Mouse (Mus musculus) erythroblast, adult 5-6 weeks (primary cell): ENCODE results near the gene Thnsl2. TPM values are rescaled to one million over a fixed set of nuclear protein-coding genes. Genes with fewer than 3 reads are reported as not detected.

Experiments
- ATAC-seq: replicated peaks from 2 replicates; pipeline ENCODE4 v1.8.0; 2016; ENCODE audit warnings: moderate number of reproducible peaks, mild to moderate bottlenecking, moderate TSS enrichment, inconsistent platforms; ENCODE audit not compliant: poor library complexity, low FRiP score, severe bottlenecking
- total RNA-seq, 2 experiments: library from RNA; stranded (forward) in 1 of 2; stranded (reverse) in 1 of 2; fragments of 150-400 nt in 1 of 2; fragments of 200-764, 138-1000 nt in 1 of 2; gene quantifications; 2 replicates each; pipeline versions ENCODE4 v1.2.3 to v1.2.4; 2015 to 2017; ENCODE audit warnings: low replicate concordance in 2 of 2

Thnsl2 gene
- total RNA-seq (2015; ENCODE audit: low replicate concordance) (not detected in 2 replicates), total RNA-seq (2017; ENCODE audit: low replicate concordance) (not detected in 2 replicates)

GRCm38 (mm10) chr6:71143894-71144455 lies at the start of gene Thnsl2:
Gene Thnsl2, minus strand, starts transcription at chr6:71144439.
- ATAC-seq, result no peak

DNA sequence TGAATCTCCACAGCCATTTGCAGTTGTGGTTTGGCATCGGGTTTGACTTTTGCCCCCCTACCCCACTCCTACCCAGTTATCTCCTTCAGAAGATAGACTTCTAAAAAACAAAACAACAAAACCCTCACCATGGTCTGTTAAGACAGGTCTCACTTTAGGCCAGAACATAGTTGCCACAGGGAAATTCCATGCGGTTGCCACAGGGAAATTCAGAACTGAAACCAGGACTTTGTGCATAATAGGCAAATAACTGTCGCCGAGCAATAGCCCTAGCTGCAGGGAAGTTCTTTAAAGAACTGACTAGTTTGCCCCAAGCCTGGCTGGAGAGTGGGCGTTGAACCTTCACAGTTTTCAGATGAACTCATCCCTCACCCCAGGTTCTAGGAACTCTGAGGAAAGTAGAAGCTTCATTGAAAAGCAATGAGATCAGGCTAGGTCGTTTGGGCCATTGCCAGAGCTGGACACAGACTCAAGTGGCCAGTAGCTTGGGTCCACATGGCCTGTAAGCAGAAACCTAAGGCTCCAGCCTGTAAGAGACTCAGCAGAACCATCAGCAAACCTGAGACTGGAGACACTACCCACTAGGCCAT lies 49.0 kb upstream of the Thnsl2 start:
- no peak for ATAC-seq

- no peak for ATAC-seq
These were observed 46.3 kb upstream of the Thnsl2 start for GRCm38 (mm10) chr6:71190501-71190900.

GRCm38 (mm10) chr6:71189578-71189977 lies 45.3 kb upstream of the Thnsl2 start:
- ATAC-seq, result no peak

GRCm38 (mm10) chr6:71184941-71185604 lies 40.8 kb upstream of the Thnsl2 start:
- no peak for ATAC-seq

GRCm38 (mm10) chr6:71180596-71180995 lies 36.4 kb upstream of the Thnsl2 start:
- no peak for ATAC-seq

DNA sequence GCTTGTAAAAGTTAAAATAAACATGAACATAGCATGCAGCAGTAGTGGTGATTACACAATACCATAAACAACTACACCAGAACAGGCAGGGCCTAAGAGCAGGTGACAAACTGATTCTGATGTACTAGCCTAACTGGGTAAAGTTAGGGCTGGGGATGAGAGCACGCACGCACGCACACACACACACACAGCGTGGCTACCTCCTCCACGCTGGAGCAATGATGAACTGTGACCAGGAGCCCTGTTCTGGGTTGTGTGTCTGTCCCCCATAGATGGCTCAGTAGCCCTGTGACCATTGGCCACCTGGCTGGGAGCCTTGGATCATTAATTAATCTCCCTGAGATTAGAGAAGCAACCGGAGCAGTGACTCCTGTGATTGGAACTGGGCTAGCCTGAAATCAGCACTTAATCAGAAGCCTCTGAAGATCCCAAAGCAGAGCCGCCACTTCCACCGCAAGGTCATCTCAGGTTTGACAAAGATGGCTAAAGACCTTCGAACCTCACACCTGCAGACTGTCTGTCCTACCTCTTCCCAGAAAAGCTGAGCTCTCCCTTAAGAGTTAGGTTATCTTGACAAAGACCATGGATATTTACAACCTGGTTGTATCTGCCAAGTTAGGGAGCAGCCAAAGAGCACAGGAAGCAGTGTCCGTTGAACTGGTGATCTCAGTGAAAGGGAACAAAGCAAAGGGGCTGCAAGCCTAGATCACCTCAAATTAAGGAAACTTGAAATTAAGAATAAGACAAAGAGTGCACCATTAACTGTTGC lies 28.8 kb upstream of the Thnsl2 start:
- ATAC-seq, result no peak

DNA sequence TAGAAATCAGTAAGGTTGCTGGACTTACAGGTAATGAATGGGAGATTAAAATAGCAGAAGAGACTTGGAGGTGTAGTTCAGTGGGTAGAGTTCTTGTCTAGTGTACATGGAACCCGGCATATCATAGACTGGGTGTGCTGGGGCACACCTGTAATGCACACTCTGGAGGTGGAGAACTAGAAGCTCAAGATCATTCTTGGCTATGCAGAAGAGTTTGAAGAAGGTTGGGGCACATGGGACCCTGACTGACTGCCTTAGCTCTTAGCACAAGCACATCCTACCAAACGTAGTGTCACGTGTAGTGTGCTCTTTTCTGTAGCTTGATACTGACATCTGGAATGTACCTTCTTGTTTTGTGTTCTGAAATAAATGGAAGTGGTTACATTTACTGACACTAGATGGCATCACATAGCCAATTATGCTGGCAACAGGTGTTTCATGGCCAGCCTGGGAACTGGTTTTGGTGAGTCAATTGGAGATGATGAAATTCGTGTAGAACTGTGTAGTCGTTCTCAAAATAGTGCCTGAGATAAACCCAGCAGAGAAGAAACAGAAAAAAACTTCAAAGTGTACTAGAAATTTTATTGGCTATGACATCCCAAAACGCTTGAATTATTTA lies 22.4 kb upstream of the Thnsl2 start:
- no peak for ATAC-seq

DNA sequence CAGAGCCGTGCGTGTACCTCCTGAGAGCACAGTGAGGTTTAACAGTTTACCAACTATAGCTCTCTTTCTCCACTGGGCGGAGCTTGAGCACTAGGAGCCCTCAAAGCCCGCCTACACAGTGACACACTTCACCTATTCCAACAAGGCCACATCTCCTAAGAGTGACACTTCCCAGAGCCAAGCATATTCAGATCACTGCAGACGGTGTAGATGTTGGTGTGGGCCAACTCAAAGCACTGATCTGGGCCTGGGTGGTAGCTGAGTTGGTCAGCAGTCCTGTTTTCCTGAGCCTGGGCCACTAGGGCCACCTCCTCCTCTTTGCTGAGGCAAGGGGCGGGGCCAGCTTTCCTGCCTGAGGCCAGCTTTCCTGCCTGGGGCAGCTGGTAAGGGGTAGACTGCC lies 20.2 kb upstream of the Thnsl2 start:
- ATAC-seq, result no peak

- no peak for ATAC-seq
These were observed 18.0 kb upstream of the Thnsl2 start for GRCm38 (mm10) chr6:71162269-71162668.

DNA sequence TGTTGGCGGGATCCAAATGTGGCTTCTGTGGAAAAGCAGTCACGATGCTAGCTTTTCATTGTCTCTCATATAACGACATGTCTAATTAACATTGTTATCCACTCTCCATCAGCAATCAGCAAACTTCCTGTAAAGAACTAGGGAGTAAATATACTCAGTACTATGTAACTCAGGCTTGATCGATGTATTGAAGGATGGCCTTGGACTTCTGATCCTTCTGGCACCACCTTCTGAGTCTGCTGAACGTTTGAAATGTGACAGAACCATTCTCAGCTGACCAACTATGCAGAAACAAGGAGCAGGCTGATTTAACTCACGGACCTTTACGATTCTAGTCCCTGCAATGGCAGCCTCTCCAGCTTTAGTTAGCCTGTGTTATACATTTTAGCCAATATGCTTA lies 17.1 kb upstream of the Thnsl2 start:
- no peak for ATAC-seq

DNA sequence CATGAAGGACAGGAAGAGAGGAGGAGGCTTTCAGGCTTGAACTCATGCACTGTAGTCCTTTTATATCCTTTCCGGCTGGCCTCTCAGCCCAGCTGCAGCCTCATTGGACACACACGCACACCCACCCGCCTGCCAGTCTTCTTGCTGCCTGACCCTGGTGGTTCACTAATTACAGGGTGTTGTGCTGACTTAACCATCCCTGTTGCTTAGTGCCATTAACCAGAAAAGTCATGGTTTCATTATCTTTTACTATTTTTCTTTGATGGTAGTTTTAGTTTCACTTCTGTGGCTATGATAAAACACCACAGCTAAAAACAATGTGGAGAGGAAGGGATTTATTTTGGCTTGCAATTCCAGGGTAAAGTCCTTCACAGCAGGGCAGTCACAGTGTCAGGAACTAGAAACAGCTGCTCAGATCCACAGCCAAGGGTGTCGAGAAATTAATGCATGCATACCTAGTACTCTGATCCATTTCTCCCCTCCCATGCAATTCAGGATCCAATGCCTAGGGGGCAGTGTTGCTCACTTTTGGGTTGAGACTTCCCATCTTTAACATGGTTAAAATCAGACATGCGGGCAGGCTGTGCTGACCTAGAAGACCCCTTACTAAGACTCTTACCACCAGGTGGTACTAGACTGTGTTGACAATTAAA lies 12.6 kb upstream of the Thnsl2 start:
- no peak for ATAC-seq

DNA sequence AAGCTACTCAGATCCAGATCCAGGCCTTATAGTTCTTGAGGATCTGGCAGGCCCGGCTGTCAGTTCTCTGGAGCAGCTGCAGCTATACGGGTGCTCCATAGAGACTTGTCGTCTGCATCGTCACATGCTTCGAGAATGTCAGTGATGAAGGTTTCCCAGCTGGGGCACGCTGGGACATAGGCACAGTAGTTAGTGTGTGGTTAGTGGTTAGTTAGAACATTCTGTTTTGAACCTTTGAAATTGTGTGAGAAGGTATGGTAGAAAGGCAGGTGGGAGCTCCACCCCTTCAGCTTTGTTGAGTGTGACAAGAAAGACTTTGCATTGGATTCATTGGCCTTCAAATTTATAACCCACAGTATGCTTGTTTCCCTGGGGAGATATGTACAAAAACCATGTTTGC lies 10.6 kb upstream of the Thnsl2 start:
- ATAC-seq, result no peak

GRCm38 (mm10) chr6:71153486-71153885 lies 9.2 kb upstream of the Thnsl2 start:
- no peak for ATAC-seq

GRCm38 (mm10) chr6:71151098-71151497 lies 6.9 kb upstream of the Thnsl2 start:
- no peak for ATAC-seq

DNA sequence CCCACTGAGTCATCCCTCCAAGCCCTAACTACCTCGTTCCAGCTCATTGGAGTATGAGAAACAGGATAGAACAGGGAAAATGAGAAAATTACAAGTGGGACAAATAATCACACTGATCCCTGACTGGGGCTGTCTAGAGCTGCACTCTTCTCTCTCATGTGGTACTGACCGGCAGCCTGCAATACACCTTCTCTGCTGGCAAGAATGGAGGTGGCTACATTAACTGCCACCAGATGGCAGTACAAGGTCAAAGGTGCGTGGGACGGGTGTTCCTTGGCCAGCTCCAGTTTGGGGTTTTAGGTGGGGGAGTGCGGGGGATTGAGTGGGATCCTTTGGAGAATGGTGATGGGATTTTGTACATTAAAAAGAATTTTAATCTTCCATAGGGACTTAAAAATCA lies 5.3 kb upstream of the Thnsl2 start:
- ATAC-seq, result no peak; the same call in 1 of the 2 replicates

- no peak for ATAC-seq
These were observed 4.1 kb upstream of the Thnsl2 start for GRCm38 (mm10) chr6:71148336-71148735.

DNA sequence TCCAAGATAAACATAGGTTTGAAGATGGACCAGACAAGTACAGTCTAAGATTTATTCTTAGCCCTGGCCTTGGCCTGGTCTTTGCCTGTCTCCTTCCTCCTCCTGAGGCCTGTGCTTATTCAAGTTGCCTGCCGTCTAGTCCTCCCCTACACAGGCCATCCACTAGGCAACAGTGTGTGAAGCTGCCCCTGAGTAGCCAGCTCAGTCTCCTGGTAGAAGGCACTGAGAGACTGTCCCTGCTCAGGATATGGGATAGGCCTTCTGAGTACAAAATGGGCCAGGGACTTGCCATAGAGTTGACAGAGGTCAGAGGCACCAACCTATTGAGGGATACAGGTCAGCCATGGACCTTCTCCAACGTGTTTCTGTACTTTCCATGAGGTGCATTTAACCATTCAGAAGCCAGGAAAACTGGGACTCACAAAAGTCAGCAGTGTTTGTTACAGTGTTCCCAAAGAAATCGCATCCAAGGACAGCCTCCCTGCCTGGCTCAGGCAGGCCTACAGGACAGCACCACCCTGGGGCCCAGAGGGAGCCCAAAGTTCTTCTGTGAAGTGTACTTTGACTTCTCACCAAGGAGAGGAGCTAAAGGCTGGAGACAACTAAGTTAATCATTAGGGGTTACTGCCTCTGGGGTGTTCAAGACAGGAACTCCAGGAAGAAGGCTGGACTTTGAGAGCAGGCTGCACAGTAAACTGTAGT lies 1.2 kb upstream of the Thnsl2 start:
- no peak for ATAC-seq
